Mouse (Mus musculus) WW6 (cell line): ENCODE measurements around the gene Cfc1.

Experiments used
- DNase-seq: peaks from one replicate; pipeline ENCODE4 v3.0.0-alpha.2; 2013; ENCODE audit warnings: low read depth, low spot score

The Cfc1 gene

GRCm38 (mm10) chr1:34553690-34554089 is 18.2 kb downstream of the Cfc1 start:
- DNase-seq, result no peak

DNA sequence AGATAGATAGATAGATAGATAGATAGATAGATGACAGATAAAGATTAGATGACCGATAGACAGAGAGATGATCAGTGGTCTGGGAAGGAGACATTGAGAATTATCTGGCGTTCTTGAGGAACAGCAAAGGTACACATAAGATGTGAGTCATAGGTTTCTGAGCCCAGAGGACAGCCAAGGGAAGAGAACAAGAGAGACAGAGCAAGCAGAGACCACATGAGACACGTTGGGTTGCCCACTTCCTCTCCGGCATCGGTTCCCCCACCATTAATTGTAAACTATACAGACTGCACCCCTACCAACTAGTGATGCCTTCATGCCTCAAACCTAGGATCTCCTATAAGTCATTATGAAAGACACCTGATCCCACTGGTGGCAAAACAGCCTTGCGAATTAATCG is 18.8 kb downstream of the Cfc1 start:
- no peak for DNase-seq

DNA sequence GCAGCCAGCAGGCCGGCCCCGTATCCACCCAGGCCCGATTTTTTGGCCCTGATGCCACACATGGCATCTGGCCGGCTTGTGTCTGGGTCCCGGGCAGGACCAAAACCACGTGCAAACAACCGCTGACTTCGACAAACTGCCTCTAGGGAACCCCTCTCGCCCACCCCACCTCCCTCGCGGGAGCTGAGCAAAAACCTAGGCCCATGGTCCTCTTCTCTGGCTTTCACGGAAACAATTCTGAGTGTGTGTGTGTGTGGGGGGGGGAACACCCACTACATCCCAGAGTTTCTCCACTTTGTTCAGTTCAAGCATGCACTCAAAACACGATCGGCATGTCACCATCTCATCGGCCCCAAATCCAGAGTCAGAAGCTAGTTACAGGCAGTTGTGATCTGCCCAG is 25.4 kb downstream of the Cfc1 start, which contains the start of gene Prss40:
Gene Prss40, minus strand, starts transcription at position 101 of the 400 bp plus-strand sequence.
- no peak for DNase-seq

DNA sequence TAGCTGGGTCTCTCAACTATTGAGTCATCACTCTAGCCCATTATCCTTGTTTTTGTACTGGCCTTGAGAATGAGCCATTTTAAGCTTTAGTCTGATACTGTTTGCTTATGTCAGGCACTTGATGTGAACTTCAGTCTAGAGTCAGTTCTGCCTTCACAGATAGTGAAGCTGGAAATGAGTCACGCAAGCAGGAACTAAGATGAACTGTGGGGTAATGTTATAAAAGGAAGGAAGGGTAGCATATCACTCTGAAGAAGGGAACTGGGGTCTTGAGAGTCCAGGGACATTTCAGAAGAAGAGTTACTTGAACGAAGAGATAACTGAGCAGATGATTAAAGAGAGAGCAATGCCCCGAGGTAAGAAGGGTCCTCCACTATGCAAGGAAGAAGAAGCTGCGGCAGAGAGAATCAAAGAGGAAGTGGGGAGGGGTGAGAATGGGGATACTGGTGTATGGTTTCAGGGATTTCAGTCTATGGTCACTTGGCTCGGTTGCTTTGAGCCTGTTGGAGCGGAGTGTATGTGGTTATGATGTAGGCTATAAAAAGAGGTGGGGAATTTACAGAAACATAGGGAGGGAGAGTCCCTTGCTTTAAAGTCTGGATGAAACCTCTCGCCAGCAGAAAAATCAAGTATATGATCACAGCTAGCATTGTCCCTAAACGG is 29.1 kb downstream of the Cfc1 start:
- no peak for DNase-seq

GRCm38 (mm10) chr1:34568120-34568519 is 32.7 kb downstream of the Cfc1 start:
- DNase-seq, result no peak

GRCm38 (mm10) chr1:34569876-34570275 is 34.4 kb downstream of the Cfc1 start:
- DNase-seq, result no peak

- no peak for DNase-seq
Measured at GRCm38 (mm10) chr1:34571431-34571830, 36.0 kb downstream of the Cfc1 start.

GRCm38 (mm10) chr1:34573221-34573620 is 37.8 kb downstream of the Cfc1 start:
- DNase-seq, result no peak

- DNase-seq, result peak; percentile 70
Measured at GRCm38 (mm10) chr1:34578851-34579781, 43.7 kb downstream of the Cfc1 start, which contains the start of gene Amer3. Gene Amer3 (plus strand): TSS chr1:34579657.

DNA sequence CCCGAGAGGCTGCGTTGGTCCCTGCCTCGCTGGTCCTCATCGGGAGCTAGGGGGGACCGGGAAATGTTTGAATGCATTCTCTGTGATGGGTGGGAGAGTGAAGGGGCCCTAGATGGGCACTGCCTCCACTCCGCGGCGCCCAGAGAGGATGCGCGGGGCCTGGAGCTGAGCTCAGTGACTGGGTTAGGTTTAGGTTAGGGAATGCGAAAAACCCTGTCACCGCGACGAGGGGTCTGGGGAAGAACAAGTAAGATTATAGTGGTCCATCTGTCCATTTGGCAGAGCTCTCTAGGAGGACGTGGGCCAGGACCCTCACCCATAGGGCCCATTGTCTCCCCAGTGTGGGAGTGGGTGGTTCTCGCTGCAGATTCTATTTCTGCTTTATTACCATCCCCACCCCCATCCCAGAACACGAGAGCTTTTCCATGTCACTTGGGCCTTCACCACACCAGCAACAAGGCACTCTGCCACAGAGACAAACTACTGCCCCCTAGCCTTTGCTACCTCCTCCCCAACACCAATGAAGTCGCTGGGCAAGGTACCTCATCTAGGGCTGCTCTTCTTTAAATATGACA is 44.4 kb downstream of the Cfc1 start:
- no peak for DNase-seq

DNA sequence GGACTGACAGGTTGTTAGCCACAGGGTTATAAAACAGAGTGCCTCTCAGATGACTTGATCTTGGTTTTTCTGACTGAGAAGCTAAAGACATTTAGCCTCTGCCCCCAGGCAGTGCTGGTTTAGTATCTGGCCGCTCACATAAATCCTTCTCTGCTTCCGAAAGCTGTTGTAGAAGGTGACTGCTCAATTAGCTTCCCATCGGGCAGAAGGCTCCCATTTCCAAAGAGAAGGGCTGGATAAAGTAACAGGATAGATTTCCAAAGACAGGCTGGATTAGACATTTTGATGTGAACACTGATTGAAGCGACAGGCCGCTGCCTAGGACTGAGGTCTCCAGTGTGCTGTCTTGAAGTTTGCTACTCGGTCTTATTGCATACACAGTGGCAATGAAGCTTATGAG is 46.8 kb downstream of the Cfc1 start:
- DNase-seq, result no peak

DNA sequence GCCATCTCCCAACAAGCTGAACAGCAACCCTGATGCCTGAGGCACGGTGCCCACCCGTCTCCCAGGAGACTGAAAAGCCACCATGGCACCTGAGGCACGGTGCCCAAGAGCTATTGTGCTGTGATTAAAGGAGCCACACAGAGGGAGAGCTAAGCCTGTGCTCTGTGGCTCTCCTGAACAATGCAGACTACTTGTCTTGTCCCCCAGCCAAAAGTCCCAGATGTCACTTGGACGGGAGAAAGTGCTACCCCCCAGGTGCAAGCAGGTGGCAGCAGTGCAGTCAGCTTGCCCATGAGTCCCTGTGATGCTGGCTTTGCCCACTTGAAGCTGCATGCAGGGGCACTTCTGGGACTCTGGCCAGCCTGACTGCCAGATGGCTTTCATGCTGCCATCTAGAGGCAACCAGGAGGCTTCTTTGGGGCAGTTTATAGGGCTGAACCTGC is 48.4 kb downstream of the Cfc1 start:
- DNase-seq, result no peak

DNA sequence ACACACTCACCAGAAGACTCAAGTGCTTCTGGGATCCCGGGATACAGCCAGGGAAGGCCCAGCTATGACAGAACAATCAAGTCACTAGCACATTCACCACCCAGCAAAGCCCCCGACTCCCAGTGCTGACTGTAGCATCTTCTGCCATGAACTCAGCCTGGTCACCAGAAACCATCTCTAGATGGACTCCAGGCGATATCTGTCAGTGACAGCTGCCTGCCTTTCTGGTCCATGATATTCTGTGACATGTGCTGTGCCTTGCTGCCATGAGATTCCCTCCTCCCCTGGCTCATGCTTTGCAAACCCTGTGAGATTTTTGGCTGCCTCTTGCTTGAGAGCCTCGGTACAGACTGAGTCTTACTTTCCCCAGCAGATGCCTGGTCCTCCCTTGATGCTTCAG is 49.3 kb downstream of the Cfc1 start:
- no peak for DNase-seq

DNA sequence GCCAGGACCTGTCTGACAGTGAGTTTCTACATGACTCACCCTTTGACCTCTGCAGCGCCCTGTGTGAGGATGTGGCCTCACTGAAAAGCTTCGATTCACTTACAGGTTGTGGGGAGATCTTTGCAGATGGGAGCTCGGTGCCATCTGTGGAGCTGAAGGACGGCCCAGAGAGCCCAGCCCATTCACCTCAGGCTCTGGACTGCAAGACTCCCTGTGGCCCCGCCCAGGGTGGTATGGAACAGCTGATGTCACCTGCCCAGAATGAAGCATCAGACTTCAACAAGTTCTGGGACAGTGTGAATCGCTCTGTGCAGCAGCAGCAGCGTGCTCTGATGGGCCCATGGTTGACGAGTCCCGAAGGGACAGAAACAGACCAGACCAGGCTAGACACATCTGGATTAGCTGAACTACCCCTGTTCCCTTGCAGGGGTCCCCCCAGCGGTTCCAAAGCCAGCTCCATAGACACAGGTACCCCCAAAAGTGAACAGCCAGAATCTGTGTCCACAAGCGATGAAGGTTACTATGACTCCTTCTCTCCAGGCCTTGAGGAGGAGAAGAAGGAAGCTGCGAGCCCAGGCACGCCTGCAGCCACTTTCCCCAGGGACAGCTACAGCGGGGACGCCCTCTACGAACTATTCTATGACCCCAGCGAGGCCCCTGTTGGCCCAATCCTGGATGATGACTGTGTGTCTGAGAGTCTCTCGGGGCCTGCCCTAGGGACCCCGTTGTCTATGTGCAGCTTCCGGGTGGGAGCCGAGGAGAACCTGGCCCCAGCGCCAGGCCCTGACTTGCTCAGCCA is 52.0 kb downstream of the Cfc1 start:
- no peak for DNase-seq
